Mouse (Mus musculus): ENCODE measurements around the gene Gm49358.

- TF ChIP-seq CTCF (IDR thresholded peaks at IDR 0.05; ENCODE audit: low read depth, low read length) (no peak), POLR2A (IDR thresholded peaks at IDR 0.05; ENCODE audit: extremely low read depth, insufficient read depth, low read length) (no peak)
Measured at GRCm38 (mm10) chr10:86814292-86815131, 50.7 kb downstream of the Gm49358 start.
